Mouse (Mus musculus) v-Abl transformed pro-B cells (cell line): ENCODE measurements around the gene Dnajc8.
"Not testable (repeated sequence)": the region's sequence is repeated elsewhere in the genome, so short reads cannot be mapped to it uniquely, and the experiment has no call there.

Experiments
- in situ Hi-C, 2 experiments: fragments of 400-800 bp; cut with MboI; formaldehyde crosslinking; loops; one replicate each; pipeline ENCODE4 v1.15.1; 2025; ENCODE audit not compliant: unreplicated experiment in 2 of 2

Dnajc8 gene

GRCm38 (mm10) chr4:132554653-132555052, 19.3 kb downstream of the Dnajc8 start:
- in situ Hi-C loops: no loop called here

- in situ Hi-C loops: not testable (repeated sequence)
Observed at GRCm38 (mm10) chr4:132555550-132555949, 20.2 kb downstream of the Dnajc8 start.

GRCm38 (mm10) chr4:132563261-132563660, 27.9 kb downstream of the Dnajc8 start:
- in situ Hi-C loops: no loop called here

GRCm38 (mm10) chr4:132563965-132564364, 28.6 kb downstream of the Dnajc8 start, which contains the start of gene Ptafr:
Ptafr (plus strand) TSS chr4:132564067.
- in situ Hi-C loops: no loop called here

GRCm38 (mm10) chr4:132565089-132565747, 29.9 kb downstream of the Dnajc8 start:
- in situ Hi-C loops: no loop called here

GRCm38 (mm10) chr4:132567361-132567779, 32.0 kb downstream of the Dnajc8 start:
- in situ Hi-C loops: no loop called here

- in situ Hi-C loops: no loop called here
Observed at GRCm38 (mm10) chr4:132569115-132569514, 33.8 kb downstream of the Dnajc8 start.

- in situ Hi-C loops: no loop called here
Observed at GRCm38 (mm10) chr4:132571190-132571589, 35.8 kb downstream of the Dnajc8 start.

GRCm38 (mm10) chr4:132573327-132573726, 38.0 kb downstream of the Dnajc8 start:
- in situ Hi-C loops: no loop called here

GRCm38 (mm10) chr4:132574809-132575347, 39.5 kb downstream of the Dnajc8 start:
- in situ Hi-C loops: no loop called here

- in situ Hi-C loops: no loop called here
Observed at GRCm38 (mm10) chr4:132583781-132584180, 48.4 kb downstream of the Dnajc8 start.

- in situ Hi-C loops: no loop called here
Observed at GRCm38 (mm10) chr4:132584975-132585374, 49.6 kb downstream of the Dnajc8 start.

- in situ Hi-C loops: no loop called here
Observed at GRCm38 (mm10) chr4:132586282-132586681, 50.9 kb downstream of the Dnajc8 start.

- in situ Hi-C loops: no loop called here
Observed at GRCm38 (mm10) chr4:132588512-132588911, 53.2 kb downstream of the Dnajc8 start.

GRCm38 (mm10) chr4:132590642-132591041, 55.3 kb downstream of the Dnajc8 start:
- in situ Hi-C loops: no loop called here

GRCm38 (mm10) chr4:132592958-132593357, 57.6 kb downstream of the Dnajc8 start:
- in situ Hi-C loops: no loop called here

- in situ Hi-C loops: no loop called here
Observed at GRCm38 (mm10) chr4:132594191-132594590, 58.8 kb downstream of the Dnajc8 start.

- in situ Hi-C loops: no loop called here
Observed at GRCm38 (mm10) chr4:132598861-132599260, 63.5 kb downstream of the Dnajc8 start.

- in situ Hi-C loops: no loop called here
Observed at GRCm38 (mm10) chr4:132599764-132600163, 64.4 kb downstream of the Dnajc8 start.

- in situ Hi-C loops: no loop called here
Observed at GRCm38 (mm10) chr4:132600465-132600864, 65.1 kb downstream of the Dnajc8 start.

GRCm38 (mm10) chr4:132601242-132601641, 65.9 kb downstream of the Dnajc8 start:
- in situ Hi-C loops: not testable (repeated sequence)
